Mouse (Mus musculus) embryonic facial prominence, embryonic 12.5 days (tissue): ENCODE results near the gene Bcl2a1c. TPM values are rescaled to one million over a fixed set of nuclear protein-coding genes. Genes with fewer than 3 reads are reported as not detected.

Source experiments
- ATAC-seq: fragments of 200-750 bp; cut with Nextera tagmentation; 2 replicates; pipeline ENCODE4 v1.8.0; 2017; ENCODE audit not compliant: insufficient number of reproducible peaks, insufficient read depth, low FRiP score, low TSS enrichment
- H3K27ac ChIP-seq: fragments of 300-500 bp; sonication (generic); 2 replicates; pipeline ENCODE4 v1.5.1; 2016; ENCODE audit warnings: mild to moderate bottlenecking
- H3K27me3 ChIP-seq: fragments of 300-500 bp; sonication (generic); 2 replicates; pipeline ENCODE4 v1.6.1; 2016; ENCODE audit warnings: mild to moderate bottlenecking, moderate library complexity
- H3K36me3 ChIP-seq: fragments of 300-500 bp; sonication (generic); 2 replicates; pipeline ENCODE4 v1.6.1; 2016; ENCODE audit warnings: mild to moderate bottlenecking
- H3K4me1 ChIP-seq: fragments of 300-500 bp; sonication (generic); 2 replicates; pipeline ENCODE4 v1.6.1; 2016
- H3K4me2 ChIP-seq: fragments of 300-500 bp; sonication (generic); replicated peaks from 2 replicates; pipeline ENCODE4 v1.6.1; 2016; ENCODE audit warnings: mild to moderate bottlenecking, moderate library complexity
- H3K4me3 ChIP-seq: fragments of 300-500 bp; sonication (generic); 2 replicates; pipeline ENCODE4 v1.5.1; 2016; ENCODE audit warnings: mild to moderate bottlenecking
- H3K9ac ChIP-seq: fragments of 300-500 bp; sonication (generic); 2 replicates; pipeline ENCODE4 v1.6.1; 2016; ENCODE audit warnings: mild to moderate bottlenecking, moderate library complexity
- H3K9me3 ChIP-seq: fragments of 300-500 bp; sonication (generic); 2 replicates; pipeline ENCODE4 v1.6.1; 2016; ENCODE audit warnings: mild to moderate bottlenecking, moderate library complexity
- WGBS: fragments of 180-500 bp; shearing (Covaris S2); methylation state at CpG from one replicate; pipeline ENCODE4 v1.1.7; 2016; 5-methylcytosine and 5-hydroxymethylcytosine counted together
- polyA plus RNA-seq: library from polyadenylated mRNA; unstranded; fragments of >200 nt; fragmentation: Nextera tagmentation; extraction: Ambion mirVana; gene quantifications from 2 replicates; pipeline ENCODE4 v1.2.1, GENCODE M21; 2016

Bcl2a1c gene
- polyA plus RNA-seq, 1 experiment from 2014 or later = not detected

DNA sequence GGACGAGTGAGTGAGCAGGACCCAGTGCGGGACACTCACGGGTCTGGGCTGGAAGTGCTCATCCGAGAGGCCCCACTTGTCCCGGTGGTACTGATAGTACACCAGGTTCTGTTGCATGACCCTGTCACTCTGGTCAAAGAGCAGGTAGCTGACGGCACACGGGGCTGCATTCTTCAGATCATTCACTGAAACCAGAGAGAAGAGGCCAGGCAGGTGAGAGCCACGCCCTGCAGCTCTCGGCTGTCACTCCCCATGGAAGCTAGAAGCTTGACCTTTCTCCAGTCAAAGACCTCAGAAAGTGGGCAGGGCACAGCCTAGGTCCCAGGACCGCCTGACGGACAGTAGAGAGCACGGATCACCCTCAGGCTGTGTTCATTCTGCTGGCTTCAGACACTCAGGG is 49.9 kb downstream of the Bcl2a1c start:
- no peak overlapping the region for H3K27ac ChIP-seq
- 76% methylated on average over 12 of the region's 12 CpGs for WGBS
- no peaks in the 10 kb centered on the region for H3K27me3 ChIP-seq
- no peaks in the 10 kb centered on the region for H3K9me3 ChIP-seq
- no peak overlapping the region for H3K4me2 ChIP-seq
- H3K4me3 ChIP-seq = no peak overlapping the region
- H3K4me1 ChIP-seq = no peaks in the 10 kb centered on the region
- H3K36me3 ChIP-seq = peaks cover 49% of the 10 kb centered on the region
- H3K9ac ChIP-seq = no peak overlapping the region
- ATAC-seq = no peak

Other genes starting within 250 kb of the Bcl2a1c start
- gene Crtap, start 60.5 kb downstream of the Bcl2a1c start, polyA plus RNA-seq = 94.7 and 102 TPM in 2 replicates
- gene Glb1, start 70.9 kb downstream of the Bcl2a1c start, polyA plus RNA-seq = 28.3 and 28.9 TPM in 2 replicates
- 10.7 and 11.3 TPM in 2 replicates for gene Tmppe, start 71.0 kb downstream of the Bcl2a1c start, polyA plus RNA-seq
- gene Ccr4, start 174.8 kb downstream of the Bcl2a1c start, polyA plus RNA-seq = not detected in 2 replicates
- 0.43 and 0.60 TPM in 2 replicates for gene C130032M10Rik, start 185.6 kb downstream of the Bcl2a1c start, polyA plus RNA-seq
- 0.95 and 1.1 TPM in 2 replicates for gene Trim71, start 234.2 kb downstream of the Bcl2a1c start, polyA plus RNA-seq